Mouse (Mus musculus) left cerebral cortex, postnatal 36 days (tissue): ENCODE measurements around the gene Try5. TPM values are rescaled to one million over a fixed set of nuclear protein-coding genes. Genes with fewer than 3 reads are reported as not detected.
"Not testable (repeated sequence)": the region's sequence is repeated elsewhere in the genome, so short reads cannot be mapped to it uniquely, and the experiment has no call there.

Experiments
- DNase-seq, 2 experiments: peaks; one replicate each; pipeline ENCODE4 v3.0.0; 2021 to 2022; ENCODE audit warnings: low spot score in 2 of 2, mixed read lengths in 1 of 2
- intact Hi-C: fragments of 180-260 bp; cut with DNase I; formaldehyde crosslinking; loops from one replicate; pipeline ENCODE4 v1.15.1; 2025
- total RNA-seq, 2 experiments: library from RNA; stranded (reverse); gene quantifications; 2 replicates each; pipeline ENCODE4 v1.2.3; 2021

Gene Try5
- total RNA-seq, result not detected

GRCm38 (mm10) chr6:41316741-41317140 is at the start of gene Try5:
Gene Try5, minus strand, starts transcription at chr6:41316841.
- intact Hi-C loops, DNase-seq: not testable (repeated sequence)

DNA sequence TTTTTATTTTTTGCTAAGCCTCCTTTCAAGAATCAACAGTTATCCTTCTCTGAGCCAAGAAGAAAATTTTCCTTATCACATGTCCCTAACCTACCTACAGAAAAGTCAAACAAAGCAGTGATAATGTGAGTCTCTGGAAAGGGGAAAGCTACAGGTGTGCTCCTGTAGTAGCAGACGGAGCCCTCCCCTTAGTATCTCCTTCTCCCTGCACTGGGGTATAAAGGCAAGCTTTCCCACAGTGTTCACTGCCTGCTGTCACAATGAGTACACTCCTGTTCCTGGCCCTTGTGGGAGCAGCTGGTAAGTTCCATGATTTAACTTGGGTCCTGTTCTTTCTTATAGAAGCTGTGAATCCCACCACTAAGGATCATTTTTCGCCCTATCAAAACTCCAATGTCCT is 37.3 kb upstream of the Try5 start, which contains the start of gene Try10:
Gene Try10, plus strand, starts transcription at position 174 of the 400 bp plus-strand sequence.
- DNase-seq, result no peak
- intact Hi-C loops, result loop anchor here (2.0 kb wide), 1 partner anchor 65 kb away; no protein-coding TSS in a partner anchor

DNA sequence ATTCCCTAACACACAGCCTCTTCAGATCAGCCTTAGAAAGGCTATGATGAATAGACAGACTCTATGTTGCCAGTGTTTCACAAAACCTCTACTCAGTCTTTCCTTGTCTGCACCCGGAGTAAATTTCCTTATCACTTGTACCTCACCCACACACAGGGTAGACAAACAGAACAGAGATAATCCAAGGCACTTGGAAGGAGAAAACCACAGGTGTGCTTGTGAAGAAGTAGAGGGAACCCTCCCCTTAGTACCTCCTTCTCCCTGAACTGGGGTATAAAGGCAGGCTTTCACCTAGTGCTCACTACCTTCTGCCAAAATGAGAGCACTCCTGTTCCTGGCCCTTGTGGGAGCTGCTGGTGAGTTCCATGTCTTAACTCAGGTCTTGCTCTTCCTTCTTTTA is 14.7 kb downstream of the Try5 start, which contains the start of gene Try4:
Gene Try4, plus strand, starts transcription at position 301 of the 400 bp plus-strand sequence.
- DNase-seq, result no peak
- intact Hi-C loops, result no loop called here

GRCm38 (mm10) chr6:41298255-41298654 is 18.4 kb downstream of the Try5 start:
- intact Hi-C loops, result no loop called here
- no peak for DNase-seq

DNA sequence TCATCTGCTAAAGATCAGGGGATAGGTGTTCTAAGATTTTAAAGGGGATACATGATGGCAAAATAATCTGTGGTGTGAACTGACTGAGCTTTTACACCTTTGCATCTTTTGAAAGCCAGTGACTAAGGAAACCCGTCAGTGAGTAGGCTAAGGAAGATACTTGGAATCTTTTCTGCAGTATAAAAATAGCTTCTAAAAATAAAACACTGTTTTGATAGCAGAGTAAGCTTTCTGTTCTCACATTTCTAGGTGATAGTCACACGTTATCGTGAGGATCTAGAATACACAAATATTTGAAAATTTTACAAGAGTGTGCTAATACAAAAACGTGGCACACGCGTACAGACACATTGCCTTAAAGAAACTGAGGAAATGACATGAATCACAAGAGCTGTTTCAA is 50.5 kb downstream of the Try5 start:
- DNase-seq, result no peak
- intact Hi-C loops, result no loop called here

- DNase-seq, result no peak
- intact Hi-C loops, result loop anchor here (5.0 kb wide), 2 partner anchors 265 to 295 kb away; no protein-coding TSS in a partner anchor
These were observed 53.8 kb downstream of the Try5 start for GRCm38 (mm10) chr6:41262796-41263195.

Other genes with a start within 250 kb of the Try5 start
- gene Try4, start 14.6 kb downstream of the Try5 start, total RNA-seq, result not detected
- gene Try10, start 37.3 kb upstream of the Try5 start, total RNA-seq, result not detected
- gene Prss3, start 60.8 kb upstream of the Try5 start, total RNA-seq, result not detected
- not detected for gene Gm5771, start 75.5 kb upstream of the Try5 start, total RNA-seq
- gene Gm10334, start 129.3 kb upstream of the Try5 start, total RNA-seq, result 1 to 10 TPM in 1 of 2 experiments, under 1 TPM in 1; 0.48 to 1.6 TPM
- not detected for gene Prss1, start 142.1 kb upstream of the Try5 start, total RNA-seq
- gene Prss2, start 204.9 kb upstream of the Try5 start, total RNA-seq, result not detected